Mouse (Mus musculus): ENCODE measurements around the gene Sag.

DNA sequence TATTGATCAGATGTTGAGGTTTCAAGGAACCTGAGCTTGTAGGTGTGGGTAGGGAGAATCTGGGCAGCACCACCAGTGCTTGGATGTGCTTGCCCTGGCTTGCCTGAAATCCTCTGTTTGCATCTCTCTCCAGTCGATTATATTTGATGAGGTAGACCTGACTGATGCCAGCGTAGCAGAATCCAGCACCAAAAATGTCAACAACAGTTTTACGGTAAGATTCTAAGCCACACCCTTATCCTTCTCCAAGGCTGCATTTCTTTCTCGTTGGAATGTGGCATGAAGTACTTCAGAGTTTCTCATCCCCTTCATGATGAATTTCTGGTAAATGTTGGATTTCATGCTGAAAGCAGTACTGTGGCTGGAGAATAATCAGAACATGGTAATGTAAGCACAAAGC is 78.2 kb downstream of the Sag start:
- no peak for TF ChIP-seq CTCF (IDR thresholded peaks at IDR 0.05; ENCODE audit: borderline replicate concordance, control insufficient read depth, extremely low read depth, insufficient read depth, low read length, poor library complexity)
- TF ChIP-seq POLR2A (IDR thresholded peaks at IDR 0.05; ENCODE audit: control insufficient read depth, extremely low read depth, insufficient read depth, low read length, poor library complexity), result no peak
